Mouse (Mus musculus) liver, adult 2 months (tissue): ENCODE results near the gene Arhgef25. TPM values are rescaled to one million over a fixed set of nuclear protein-coding genes. Genes with fewer than 3 reads are reported as not detected.
A peak's percentile ranks its signal among the peaks of the same experiment; 100 is the strongest.

Source experiments
- DNase-seq: peaks from one replicate; pipeline ENCODE4 v3.0.0-alpha.2; 2011; ENCODE audit warnings: low read depth, low spot score; ENCODE audit errors: extremely low read depth
- H3K27ac ChIP-seq: fragments of 200-500 bp; replicated peaks from 2 replicates; pipeline ENCODE4 v1.5.1; 2012; ENCODE audit warnings: low read depth, mild to moderate bottlenecking, control low read depth, inconsistent platforms, low read length; ENCODE audit not compliant: insufficient read depth
- H3K27me3 ChIP-seq: fragments of 200-500 bp; 2 replicates; pipeline ENCODE4 v1.6.1; 2012; ENCODE audit warnings: mild to moderate bottlenecking, moderate library complexity, low read length, inconsistent platforms; ENCODE audit not compliant: control insufficient read depth, insufficient read depth
- H3K36me3 ChIP-seq: fragments of 200-500 bp; 2 replicates; pipeline ENCODE4 v1.6.1; 2012; ENCODE audit warnings: low read length, inconsistent platforms; ENCODE audit not compliant: control insufficient read depth, insufficient read depth
- H3K4me1 ChIP-seq: fragments of 200-500 bp; 2 replicates; pipeline ENCODE4 v1.6.1; 2011; ENCODE audit warnings: low read length; ENCODE audit not compliant: control insufficient read depth, insufficient read depth
- H3K4me3 ChIP-seq: fragments of 200-500 bp; 2 replicates; pipeline ENCODE4 v1.5.1; 2011; ENCODE audit warnings: low read depth, mild to moderate bottlenecking, control low read depth, low read length, moderate library complexity; ENCODE audit not compliant: insufficient read depth
- H3K79me2 ChIP-seq: fragments of 200-500 bp; 2 replicates; pipeline ENCODE4 v1.6.1; 2012; ENCODE audit warnings: inconsistent platforms, mild to moderate bottlenecking, low read length, moderate library complexity; ENCODE audit not compliant: control insufficient read depth, insufficient read depth
- H3K9ac ChIP-seq: fragments of 200-500 bp; 2 replicates; pipeline ENCODE4 v1.6.1; 2012; ENCODE audit warnings: low read depth, mild to moderate bottlenecking, control low read depth, inconsistent platforms, low read length
- CTCF ChIP-seq: fragments of 200-500 bp; IDR thresholded peaks from 2 replicates; pipeline ENCODE4 v1.5.1; 2011; ENCODE audit warnings: low read depth, low read length, control low read depth
- POLR2A ChIP-seq: fragments of 200-500 bp; IDR thresholded peaks from 2 replicates; pipeline ENCODE4 v1.6.1; 2011; ENCODE audit warnings: low read length, control low read depth; ENCODE audit not compliant: insufficient read depth; ENCODE audit errors: extremely low read depth
- whole genome bisulfite sequencing: fragments of 180-500 bp; shearing (Covaris S2); methylation state at CpG from one replicate; pipeline ENCODE4 v1.1.7; 2018; 5-methylcytosine and 5-hydroxymethylcytosine counted together
- polyA plus RNA-seq: library from polyadenylated mRNA; depleted of rRNA; stranded (reverse); fragments of >200 nt; gene quantifications from 2 replicates; pipeline ENCODE4 v1.2.3, GENCODE M21; 2012
- total RNA-seq: library from RNA; depleted of rRNA; stranded (reverse); fragments of >200 nt; gene quantifications from 2 replicates; pipeline ENCODE4 v1.2.3, GENCODE M21; 2014

Gene Arhgef25
- total and polyA plus RNA-seq, 2 experiments: 0.83 to 1.4 TPM

DNA sequence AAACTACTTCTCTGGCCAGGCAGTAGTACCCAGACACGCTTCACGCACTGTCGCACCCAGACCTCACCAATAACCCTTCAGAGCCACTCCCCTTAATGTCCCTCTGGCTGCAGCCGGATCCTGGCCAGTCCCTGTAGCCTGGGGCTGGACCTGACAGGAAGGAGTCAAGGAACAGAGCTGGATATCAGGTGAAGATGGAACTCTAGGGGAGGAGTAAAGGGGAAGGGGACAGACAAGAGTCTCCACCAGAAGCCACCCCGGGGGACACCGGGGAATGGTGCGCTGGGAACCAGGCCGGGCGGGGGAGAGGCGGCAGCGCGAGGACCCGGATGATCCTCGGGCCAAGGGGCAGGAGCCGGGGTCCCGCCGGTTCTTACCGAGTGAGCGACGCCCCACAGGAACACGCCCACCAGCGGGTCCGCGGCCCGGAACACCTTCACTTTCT, 21.1 kb upstream of the Arhgef25 start:
- peak; percentile 24 for DNase-seq
- no peaks in the 10 kb centered on the region for H3K27me3 ChIP-seq
- WGBS: 2% methylated on average over 25 of the region's 25 CpGs
- peaks cover 10% of the 10 kb centered on the region; the same call in 1 of the 2 replicates for H3K79me2 ChIP-seq
- peak overlapping the region; percentile 86 for H3K9ac ChIP-seq
- no peak for TF ChIP-seq CTCF
- no peak for TF ChIP-seq POLR2A
- peak overlapping the region; percentile 87 for H3K4me3 ChIP-seq
- 0 out of 2 replicates have a peak overlapping the region, but pooled peaks have one; percentile 24 for H3K27ac ChIP-seq
- peaks cover 6% of the 10 kb centered on the region for H3K4me1 ChIP-seq
- H3K36me3 ChIP-seq: no peaks in the 10 kb centered on the region

DNA sequence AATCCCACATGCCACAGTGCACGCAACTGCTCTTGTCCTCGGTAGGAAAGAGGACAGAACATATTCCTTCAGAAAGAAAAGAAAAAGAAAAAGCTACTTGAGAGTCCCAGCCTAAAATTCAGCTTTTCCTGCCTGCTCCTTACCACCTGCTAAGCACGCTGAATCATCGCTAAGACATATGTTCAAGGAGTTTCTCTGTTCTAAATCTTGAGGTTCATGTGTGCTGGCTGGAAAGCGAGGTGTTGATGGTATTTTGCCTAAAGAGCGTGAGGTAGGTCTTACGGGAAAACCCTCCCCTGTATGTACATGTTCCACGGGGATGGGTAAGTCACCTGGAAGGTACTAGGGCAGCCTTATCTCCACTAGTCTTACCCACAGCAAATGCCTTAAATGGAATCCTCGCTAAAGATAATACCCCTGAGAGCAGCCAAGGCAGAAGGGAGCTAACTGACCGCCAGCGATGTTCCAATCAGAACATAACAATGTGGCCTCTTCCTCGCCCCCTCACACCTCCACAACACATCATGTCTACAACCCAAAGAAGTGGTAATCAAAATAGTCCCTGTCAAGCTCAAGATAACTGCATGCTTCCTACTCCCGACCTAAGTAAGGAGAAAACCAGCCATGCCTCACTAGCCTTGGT, 20.2 kb upstream of the Arhgef25 start:
- Histone ChIP-seq H3K9ac (no peak overlapping the region), H3K36me3 (peaks cover 4% of the 10 kb centered on the region), H3K4me3 (no peak overlapping the region), H3K27ac (no peak overlapping the region), H3K79me2 (peaks cover 10% of the 10 kb centered on the region; the same call in 1 of the 2 replicates), H3K27me3 (no peaks in the 10 kb centered on the region), H3K4me1 (peaks cover 6% of the 10 kb centered on the region)
- WGBS: 91% methylated on average over 13 of the region's 13 CpGs
- TF ChIP-seq CTCF (no peak), POLR2A (no peak)
- DNase-seq: no peak

GRCm38 (mm10) chr10:127208921-127209320, 19.0 kb upstream of the Arhgef25 start:
- no peak for DNase-seq
- H3K4me3 ChIP-seq: no peak overlapping the region
- H3K4me1 ChIP-seq: peaks cover 6% of the 10 kb centered on the region
- WGBS: 71% methylated on average over 4 of the region's 4 CpGs
- H3K27me3 ChIP-seq: no peaks in the 10 kb centered on the region
- no peak overlapping the region for H3K9ac ChIP-seq
- H3K36me3 ChIP-seq: peaks cover 9% of the 10 kb centered on the region
- no peak overlapping the region for H3K27ac ChIP-seq
- no peak for TF ChIP-seq POLR2A
- no peak for TF ChIP-seq CTCF
- H3K79me2 ChIP-seq: peaks cover 10% of the 10 kb centered on the region; the same call in 1 of the 2 replicates

DNA sequence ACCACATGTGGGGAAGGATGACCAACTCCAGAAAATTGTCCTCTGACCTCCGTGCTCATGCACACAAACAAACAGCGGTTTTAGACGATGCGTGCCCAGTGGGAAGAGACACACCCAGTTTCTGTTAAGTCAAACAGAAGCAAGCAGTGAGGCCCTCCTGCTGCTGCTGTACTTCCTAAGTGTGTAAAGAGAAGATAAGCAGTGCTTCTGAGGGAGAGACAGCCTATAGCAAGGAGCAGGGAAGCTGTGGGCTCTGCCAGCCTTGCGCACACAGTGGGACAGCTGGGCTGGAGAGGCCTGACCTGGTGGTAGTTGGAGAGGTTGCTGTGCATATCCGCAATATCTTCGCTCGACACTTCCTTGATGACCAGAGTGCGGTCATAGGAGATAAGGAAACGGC, 15.5 kb upstream of the Arhgef25 start:
- H3K4me3 ChIP-seq: no peak overlapping the region
- peaks cover 1% of the 10 kb centered on the region; the same call in 1 of the 2 replicates for H3K79me2 ChIP-seq
- no peak overlapping the region for H3K27ac ChIP-seq
- 68% methylated on average over 10 of the region's 10 CpGs for WGBS
- peaks cover 17% of the 10 kb centered on the region for H3K36me3 ChIP-seq
- H3K9ac ChIP-seq: no peak overlapping the region
- H3K4me1 ChIP-seq: peaks cover under 1% of the 10 kb centered on the region
- H3K27me3 ChIP-seq: no peaks in the 10 kb centered on the region
- DNase-seq: no peak
- TF ChIP-seq POLR2A: no peak
- TF ChIP-seq CTCF: no peak

DNA sequence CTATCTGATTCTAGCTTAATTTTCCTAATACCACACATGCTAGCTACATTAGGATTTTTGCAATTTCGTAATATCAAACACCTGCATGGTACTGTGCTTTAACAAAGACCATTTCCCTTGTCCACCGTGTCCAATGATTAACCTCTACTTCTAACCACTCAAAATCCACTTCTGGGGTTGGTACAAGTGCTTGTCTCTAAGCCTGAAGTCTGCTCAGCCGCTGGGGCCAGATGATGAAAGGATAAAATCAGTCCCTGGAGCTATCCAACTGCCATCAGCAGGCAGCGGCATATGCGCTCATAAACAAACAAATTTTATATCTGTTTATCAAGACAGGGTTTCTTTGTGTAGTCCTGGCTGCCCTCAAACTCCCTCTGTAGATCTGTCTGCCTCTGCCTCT, 14.7 kb upstream of the Arhgef25 start:
- no peak overlapping the region for H3K4me3 ChIP-seq
- H3K79me2 ChIP-seq: no peaks in the 10 kb centered on the region
- no peak overlapping the region for H3K27ac ChIP-seq
- DNase-seq: no peak
- no peaks in the 10 kb centered on the region for H3K27me3 ChIP-seq
- 86% methylated on average over 5 of the region's 5 CpGs for WGBS
- peaks cover 17% of the 10 kb centered on the region for H3K36me3 ChIP-seq
- no peaks in the 10 kb centered on the region for H3K4me1 ChIP-seq
- no peak for TF ChIP-seq CTCF
- TF ChIP-seq POLR2A: no peak
- H3K9ac ChIP-seq: no peak overlapping the region

DNA sequence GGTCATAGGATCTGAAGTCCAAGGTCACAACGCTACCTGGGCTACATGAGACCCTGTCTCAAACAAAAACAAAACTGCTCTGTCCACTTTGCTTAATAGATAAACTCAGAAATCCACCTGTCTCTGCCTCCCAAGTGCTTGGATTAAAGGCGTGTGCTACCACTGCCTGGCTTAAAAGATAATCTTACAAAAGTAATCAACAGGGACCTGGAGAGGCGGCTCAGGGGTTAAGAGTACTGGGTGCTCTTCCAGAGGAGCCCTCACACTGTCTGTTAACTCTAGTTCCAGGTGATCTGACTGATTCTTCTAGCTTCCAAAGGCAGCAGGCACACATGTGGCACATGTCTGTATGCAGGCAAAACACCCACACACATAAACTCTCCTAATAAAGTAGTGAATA, 13.2 kb upstream of the Arhgef25 start:
- no peaks in the 10 kb centered on the region for H3K4me1 ChIP-seq
- no peak overlapping the region for H3K27ac ChIP-seq
- H3K4me3 ChIP-seq: no peak overlapping the region
- no peak for TF ChIP-seq CTCF
- TF ChIP-seq POLR2A: no peak
- no peak overlapping the region for H3K9ac ChIP-seq
- DNase-seq: no peak
- 80% methylated on average over 3 of the region's 3 CpGs for WGBS
- H3K79me2 ChIP-seq: no peaks in the 10 kb centered on the region
- H3K36me3 ChIP-seq: peaks cover 17% of the 10 kb centered on the region
- no peaks in the 10 kb centered on the region for H3K27me3 ChIP-seq
